Mouse (Mus musculus) limb, embryonic 13.5 days (tissue): ENCODE data around the gene Ipo11. TPM values are rescaled to one million over a fixed set of nuclear protein-coding genes. Genes with fewer than 3 reads are reported as not detected.

Experiments used
- ATAC-seq: fragments of 200-750 bp; cut with Nextera tagmentation; 2 replicates; pipeline ENCODE4 v1.8.0; 2017; ENCODE audit warnings: low read depth, moderate number of reproducible peaks, moderate TSS enrichment; ENCODE audit not compliant: low FRiP score
- H3K27ac ChIP-seq: fragments of 300-500 bp; sonication (generic); 2 replicates; pipeline ENCODE4 v1.5.1; 2015; ENCODE audit warnings: inconsistent platforms, mild to moderate bottlenecking, moderate library complexity
- H3K27me3 ChIP-seq: fragments of 300-500 bp; sonication (generic); 2 replicates; pipeline ENCODE4 v1.6.1; 2015; ENCODE audit warnings: mild to moderate bottlenecking, inconsistent platforms
- H3K36me3 ChIP-seq: fragments of 300-500 bp; sonication (generic); 2 replicates; pipeline ENCODE4 v1.6.1; 2015; ENCODE audit warnings: inconsistent platforms, mild to moderate bottlenecking, moderate library complexity
- H3K4me1 ChIP-seq: fragments of 300-500 bp; sonication (generic); 2 replicates; pipeline ENCODE4 v1.6.1; 2015; ENCODE audit warnings: inconsistent platforms
- H3K4me2 ChIP-seq: fragments of 300-500 bp; sonication (generic); replicated peaks from 2 replicates; pipeline ENCODE4 v1.6.1; 2015; ENCODE audit warnings: inconsistent platforms, mild to moderate bottlenecking, moderate library complexity
- H3K4me3 ChIP-seq: fragments of 300-500 bp; sonication (generic); 2 replicates; pipeline ENCODE4 v1.5.1; 2015; ENCODE audit warnings: moderate library complexity, mild to moderate bottlenecking, inconsistent platforms
- H3K9ac ChIP-seq: fragments of 300-500 bp; sonication (generic); 2 replicates; pipeline ENCODE4 v1.6.1; 2015; ENCODE audit warnings: mild to moderate bottlenecking, inconsistent platforms
- H3K9me3 ChIP-seq: fragments of 300-500 bp; sonication (generic); 2 replicates; pipeline ENCODE4 v1.6.1; 2016; ENCODE audit warnings: inconsistent platforms
- WGBS: fragments of 180-500 bp; shearing (Covaris S2); methylation state at CpG from one replicate; pipeline ENCODE4 v1.1.7; 2015; 5-methylcytosine and 5-hydroxymethylcytosine counted together
- polyA plus RNA-seq: library from polyadenylated mRNA; unstranded; fragments of >200 nt; fragmentation: Nextera tagmentation; extraction: Ambion mirVana; gene quantifications from 2 replicates; pipeline ENCODE4 v1.2.1, GENCODE M21; 2015

The Ipo11 gene
- polyA plus RNA-seq, 1 experiment from 2014 or later, result 46.3 TPM

- Histone ChIP-seq H3K9me3 (no peaks in the 10 kb centered on the region), H3K27me3 (no peaks in the 10 kb centered on the region), H3K4me1 (no peaks in the 10 kb centered on the region), H3K4me3 (no peak overlapping the region), H3K27ac (no peak overlapping the region), H3K9ac (no peak overlapping the region), H3K36me3 (peaks cover 42% of the 10 kb centered on the region), H3K4me2 (no peak overlapping the region)
- 90% methylated on average over 9 of the region's 9 CpGs for WGBS
- ATAC-seq, result no peak
These were observed 43.6 kb downstream of the Ipo11 start for GRCm38 (mm10) chr13:106893196-106893595.

- Histone ChIP-seq H3K36me3 (peaks cover 31% of the 10 kb centered on the region), H3K9me3 (no peaks in the 10 kb centered on the region), H3K4me2 (no peak overlapping the region), H3K4me3 (no peak overlapping the region), H3K9ac (no peak overlapping the region), H3K27ac (no peak overlapping the region), H3K27me3 (no peaks in the 10 kb centered on the region), H3K4me1 (no peaks in the 10 kb centered on the region)
- 89% methylated on average over 2 of the region's 2 CpGs for WGBS
- ATAC-seq, result no peak
These were observed 49.4 kb downstream of the Ipo11 start for GRCm38 (mm10) chr13:106887364-106887763.

- 92% methylated on average over 4 of the region's 4 CpGs for WGBS
- ATAC-seq, result no peak
- H3K27ac ChIP-seq, result no peak overlapping the region
- H3K9me3 ChIP-seq, result no peaks in the 10 kb centered on the region
- H3K36me3 ChIP-seq, result peaks cover 31% of the 10 kb centered on the region
- H3K4me3 ChIP-seq, result no peak overlapping the region
- no peaks in the 10 kb centered on the region for H3K27me3 ChIP-seq
- no peaks in the 10 kb centered on the region for H3K4me1 ChIP-seq
- H3K4me2 ChIP-seq, result no peak overlapping the region
- H3K9ac ChIP-seq, result no peak overlapping the region
These were observed 52.5 kb downstream of the Ipo11 start for GRCm38 (mm10) chr13:106884249-106884648.

- H3K4me3 ChIP-seq, result no peak overlapping the region
- H3K36me3 ChIP-seq, result peaks cover 31% of the 10 kb centered on the region
- H3K4me2 ChIP-seq, result no peak overlapping the region
- H3K27me3 ChIP-seq, result no peaks in the 10 kb centered on the region
- ATAC-seq, result no peak
- H3K4me1 ChIP-seq, result no peaks in the 10 kb centered on the region
- H3K27ac ChIP-seq, result no peak overlapping the region
- 91% methylated on average over 1 of the region's 1 CpGs for WGBS
- no peaks in the 10 kb centered on the region for H3K9me3 ChIP-seq
- no peak overlapping the region for H3K9ac ChIP-seq
These were observed 60.5 kb downstream of the Ipo11 start for GRCm38 (mm10) chr13:106876278-106876677.

GRCm38 (mm10) chr13:106865547-106865946, 71.2 kb downstream of the Ipo11 start:
- H3K4me1 ChIP-seq, result no peaks in the 10 kb centered on the region
- no peak overlapping the region for H3K4me3 ChIP-seq
- H3K27ac ChIP-seq, result no peak overlapping the region
- whole genome bisulfite sequencing, result 86% methylated on average over 2 of the region's 2 CpGs
- no peaks in the 10 kb centered on the region for H3K27me3 ChIP-seq
- ATAC-seq, result no peak
- peaks cover 37% of the 10 kb centered on the region for H3K36me3 ChIP-seq
- H3K4me2 ChIP-seq, result no peak overlapping the region
- H3K9ac ChIP-seq, result no peak overlapping the region
- H3K9me3 ChIP-seq, result no peaks in the 10 kb centered on the region

- WGBS, result 87% methylated on average over 5 of the region's 5 CpGs
- Histone ChIP-seq H3K27me3 (no peaks in the 10 kb centered on the region), H3K4me2 (no peak overlapping the region), H3K4me1 (no peaks in the 10 kb centered on the region), H3K36me3 (peaks cover 25% of the 10 kb centered on the region), H3K9me3 (no peaks in the 10 kb centered on the region), H3K27ac (no peak overlapping the region), H3K4me3 (no peak overlapping the region), H3K9ac (no peak overlapping the region)
- no peak for ATAC-seq
These were observed 78.0 kb downstream of the Ipo11 start for GRCm38 (mm10) chr13:106858779-106859178.

GRCm38 (mm10) chr13:106856556-106856955, 80.2 kb downstream of the Ipo11 start:
- ATAC-seq, result no peak
- H3K36me3 ChIP-seq, result peaks cover 19% of the 10 kb centered on the region
- WGBS, result 87% methylated on average over 3 of the region's 3 CpGs

GRCm38 (mm10) chr13:106847534-106847933, 89.2 kb downstream of the Ipo11 start:
- Histone ChIP-seq H3K4me3 (no peak overlapping the region), H3K27ac (no peak overlapping the region), H3K36me3 (peaks cover 6% of the 10 kb centered on the region; the same call in 1 of the 2 replicates), H3K4me1 (no peaks in the 10 kb centered on the region), H3K27me3 (no peaks in the 10 kb centered on the region), H3K4me2 (no peak overlapping the region), H3K9ac (no peak overlapping the region), H3K9me3 (no peaks in the 10 kb centered on the region)
- no peak for ATAC-seq

More at GRCm38 (mm10) chr13:106856556-106856955, 80.2 kb downstream of the Ipo11 start:
- no peak overlapping the region for H3K4me3 ChIP-seq
- no peak overlapping the region for H3K27ac ChIP-seq
- no peaks in the 10 kb centered on the region for H3K27me3 ChIP-seq
- no peak overlapping the region for H3K4me2 ChIP-seq
- H3K9ac ChIP-seq, result no peak overlapping the region
- H3K9me3 ChIP-seq, result no peaks in the 10 kb centered on the region
- no peaks in the 10 kb centered on the region for H3K4me1 ChIP-seq

GRCm38 (mm10) chr13:106844928-106845327, 91.8 kb downstream of the Ipo11 start:
- Histone ChIP-seq H3K4me2 (no peak overlapping the region), H3K27me3 (no peaks in the 10 kb centered on the region), H3K4me3 (no peak overlapping the region), H3K27ac (no peak overlapping the region), H3K36me3 (peaks cover 13% of the 10 kb centered on the region; the same call in 1 of the 2 replicates), H3K9ac (no peak overlapping the region), H3K9me3 (no peaks in the 10 kb centered on the region), H3K4me1 (no peaks in the 10 kb centered on the region)
- 90% methylated on average over 3 of the region's 3 CpGs for WGBS
- no peak for ATAC-seq

GRCm38 (mm10) chr13:106842542-106842941, 94.2 kb downstream of the Ipo11 start:
- no peak overlapping the region for H3K4me2 ChIP-seq
- H3K9ac ChIP-seq, result no peak overlapping the region
- H3K36me3 ChIP-seq, result peaks cover 21% of the 10 kb centered on the region; the same call in 1 of the 2 replicates
- no peaks in the 10 kb centered on the region for H3K4me1 ChIP-seq
- WGBS, result 84% methylated on average over 4 of the region's 4 CpGs
- H3K27ac ChIP-seq, result no peak overlapping the region
- no peaks in the 10 kb centered on the region for H3K27me3 ChIP-seq
- no peak overlapping the region for H3K4me3 ChIP-seq
- ATAC-seq, result no peak
- no peaks in the 10 kb centered on the region for H3K9me3 ChIP-seq

GRCm38 (mm10) chr13:106838778-106839177, 98.0 kb downstream of the Ipo11 start:
- Histone ChIP-seq H3K9ac (no peak overlapping the region), H3K4me2 (no peak overlapping the region), H3K36me3 (peaks cover 24% of the 10 kb centered on the region), H3K4me3 (no peak overlapping the region), H3K9me3 (no peaks in the 10 kb centered on the region), H3K4me1 (no peaks in the 10 kb centered on the region), H3K27ac (no peak overlapping the region), H3K27me3 (no peaks in the 10 kb centered on the region)
- ATAC-seq, result no peak
- WGBS, result 89% methylated on average over 3 of the region's 3 CpGs

GRCm38 (mm10) chr13:106836527-106836879, 100.3 kb downstream of the Ipo11 start:
- 88% methylated on average over 5 of the region's 5 CpGs for WGBS
- H3K36me3 ChIP-seq, result peaks cover 18% of the 10 kb centered on the region
- ATAC-seq, result no peak
- no peak overlapping the region for H3K27ac ChIP-seq
- H3K9me3 ChIP-seq, result no peaks in the 10 kb centered on the region
- H3K9ac ChIP-seq, result no peak overlapping the region
- no peak overlapping the region for H3K4me3 ChIP-seq
- H3K27me3 ChIP-seq, result no peaks in the 10 kb centered on the region
- H3K4me2 ChIP-seq, result no peak overlapping the region
- H3K4me1 ChIP-seq, result no peaks in the 10 kb centered on the region

GRCm38 (mm10) chr13:106835844-106836526, 100.8 kb downstream of the Ipo11 start:
- peaks cover 17% of the 10 kb centered on the region for H3K36me3 ChIP-seq
- H3K27me3 ChIP-seq, result no peaks in the 10 kb centered on the region
- H3K4me3 ChIP-seq, result no peak overlapping the region
- WGBS, result 72% methylated on average over 15 of the region's 15 CpGs
- no peaks in the 10 kb centered on the region for H3K9me3 ChIP-seq
- ATAC-seq, result no peak
- H3K4me2 ChIP-seq, result no peak overlapping the region
- no peaks in the 10 kb centered on the region for H3K4me1 ChIP-seq
- H3K9ac ChIP-seq, result no peak overlapping the region
- H3K27ac ChIP-seq, result no peak overlapping the region
